Comparison of ENCODE assay signal across 8 mouse cellular contexts in the genomic region with DNA sequence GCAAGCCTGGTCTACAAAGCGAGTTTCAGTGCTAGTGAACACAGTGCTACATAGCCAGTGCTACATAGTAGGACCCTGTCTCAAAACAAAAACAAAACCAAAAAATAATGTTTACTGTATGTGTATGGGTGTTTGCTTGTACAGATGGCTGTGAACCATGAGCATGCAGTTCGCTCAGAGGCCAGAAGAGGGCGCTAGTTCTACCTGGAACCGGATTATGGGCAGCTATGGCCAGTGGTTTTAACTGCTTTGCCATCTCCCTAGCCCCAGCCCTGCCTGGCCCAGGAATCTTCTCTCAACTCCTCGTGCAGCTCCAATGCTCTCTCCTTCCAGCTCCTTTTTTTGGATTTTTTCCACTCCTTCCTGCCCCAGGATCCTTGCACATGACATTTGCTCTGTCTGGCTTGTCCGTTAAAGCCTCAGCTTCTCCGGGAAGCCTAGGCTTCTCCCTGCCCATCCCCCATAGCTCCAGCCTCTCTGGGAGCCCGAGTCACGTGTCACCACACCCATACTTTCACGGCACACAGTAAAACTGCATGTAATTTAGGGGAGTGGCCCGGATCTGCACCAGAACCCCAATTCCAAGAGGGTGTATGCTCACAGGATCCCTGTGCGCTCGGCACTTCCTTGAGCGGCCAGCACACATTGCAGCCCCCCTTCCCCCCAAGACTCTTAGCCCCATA. TPM values are rescaled to one million over a fixed set of nuclear protein-coding genes. Genes with fewer than 3 reads are reported as not detected.
DNase-seq lines count a peak whose midpoint lies in the region; ATAC-seq and TF ChIP-seq lines count a peak whose summit lies in the region.

No protein-coding gene starts in this region.

- peak; percentile 83 for TF ChIP-seq CTCF in G1E (IDR thresholded peaks at IDR 0.05; ENCODE audit: low read depth, low read length)
- TF ChIP-seq CTCF in intestine, postnatal 0 days (IDR thresholded peaks at IDR 0.05; ENCODE audit: low read depth): peak; percentile 74

- no peaks in the 10 kb centered on the region for H3K27me3 ChIP-seq in kidney, embryonic 16.5 days (ENCODE audit: insufficient read depth, low read length)
- H3K27me3 ChIP-seq in G1E (ENCODE audit: insufficient read depth, low read length): peaks cover 18% of the 10 kb centered on the region; the same call in 1 of the 2 replicates
- H3K27me3 ChIP-seq in intestine, postnatal 0 days (replicated peaks; ENCODE audit: control insufficient read depth, insufficient read depth, low read length): no peaks in the 10 kb centered on the region

- no peak for DNase-seq in kidney, adult 18-20 months
- peak; percentile 47 to 56 for DNase-seq in B cell, adult 2 months
- DNase-seq in G1E (ENCODE audit: low spot score): no peak
- no peak for DNase-seq in right cerebral cortex, postnatal 25 days
- no peak for DNase-seq in left cerebral cortex, adult 11 months (ENCODE audit: low spot score)

- H3K27ac ChIP-seq in kidney, embryonic 16.5 days (ENCODE audit: low read length): peak overlapping the region; percentile 85
- H3K27ac ChIP-seq in intestine, postnatal 0 days (ENCODE audit: low read depth, low read length): peak overlapping the region; percentile 77

- WGBS in kidney, embryonic 16.5 days: 76% methylated on average over 14 of the region's 14 CpGs
- WGBS in intestine, postnatal 0 days: 52% methylated on average over 14 of the region's 14 CpGs

- no peaks in the 10 kb centered on the region for H3K9me3 ChIP-seq in kidney, embryonic 16.5 days (ENCODE audit: low read length)
- H3K9me3 ChIP-seq in G1E (replicated peaks): 0 out of 2 replicates have a peak, but pooled peaks cover 3% of the 10 kb centered on the region
- H3K9me3 ChIP-seq in intestine, postnatal 0 days (ENCODE audit: control insufficient read depth): no peaks in the 10 kb centered on the region

- no peak for ATAC-seq in kidney, embryonic 16.5 days (ENCODE audit: low FRiP score, low TSS enrichment)
- peak; percentile 46; the same call in 1 of the 2 replicates for ATAC-seq in G1E (ENCODE audit: extremely low read depth, insufficient number of reproducible peaks, low FRiP score, poor library complexity, severe bottlenecking)
- ATAC-seq in intestine, postnatal 0 days: peak; percentile 63
- ATAC-seq in cerebellum, adult (ENCODE audit: insufficient number of reproducible peaks, low FRiP score, low TSS enrichment): no peak

- H3K4me1 ChIP-seq in kidney, embryonic 16.5 days (ENCODE audit: insufficient read depth, low read length): peaks cover 27% of the 10 kb centered on the region
- H3K4me1 ChIP-seq in G1E (ENCODE audit: insufficient read depth, low read depth, low read length): peaks cover 36% of the 10 kb centered on the region
- H3K4me1 ChIP-seq in intestine, postnatal 0 days (replicated peaks; ENCODE audit: control insufficient read depth, insufficient read depth, low read length): peaks cover 19% of the 10 kb centered on the region; the same call in 1 of the 2 replicates

- no peaks in the 10 kb centered on the region for H3K36me3 ChIP-seq in kidney, embryonic 16.5 days (ENCODE audit: insufficient read depth, low read length)
- no peaks in the 10 kb centered on the region for H3K36me3 ChIP-seq in G1E (replicated peaks)
- no peaks in the 10 kb centered on the region for H3K36me3 ChIP-seq in intestine, postnatal 0 days (ENCODE audit: control insufficient read depth, insufficient read depth)

- H3K4me3 ChIP-seq in kidney, embryonic 16.5 days (ENCODE audit: low read length): no peak overlapping the region
- H3K4me3 ChIP-seq in G1E (ENCODE audit: low read depth, low read length): no peak overlapping the region; the same call in 1 of the 2 replicates
- H3K4me3 ChIP-seq in intestine, postnatal 0 days (ENCODE audit: low read depth, low read length): no peak overlapping the region

- H3K9ac ChIP-seq in kidney, embryonic 16.5 days (replicated peaks; ENCODE audit: low read length): peak overlapping the region; percentile 51
- H3K9ac ChIP-seq in intestine, postnatal 0 days (ENCODE audit: low read depth, low read length): no peak overlapping the region

- H3K4me2 ChIP-seq in kidney, embryonic 16.5 days (replicated peaks; ENCODE audit: low read depth, low read length): no peak overlapping the region
- peak overlapping the region; percentile 24; the same call in 1 of the 2 replicates for H3K4me2 ChIP-seq in intestine, postnatal 0 days (replicated peaks; ENCODE audit: low read depth)

RNA-seq across cellular contexts. Expression of a gene that starts 9.2 kb away (rescaled TPM):
- 9.3 and 9.6 TPM in 2 replicates for polyA plus RNA-seq in kidney, embryonic 16.5 days (2015; fragmentation: Nextera tagmentation; extraction: Ambion mirVana)
- total RNA-seq in G1E (2014; fragmentation: Nextera tagmentation) (2.7 and 3.2 TPM in 2 replicates), G1E (2017) (6.9 and 7.1 TPM in 2 replicates)
- 4.7 and 4.9 TPM in 2 replicates for polyA plus RNA-seq in G1E (2012)
- polyA plus RNA-seq in intestine, postnatal 0 days (2015; fragmentation: Nextera tagmentation; extraction: Ambion mirVana): 6.1 and 7.2 TPM in 2 replicates

RNA-seq across cellular contexts. Expression of a gene that starts 19.1 kb away (rescaled TPM):
- polyA plus RNA-seq in kidney, embryonic 16.5 days (2015; fragmentation: Nextera tagmentation; extraction: Ambion mirVana): 7.4 and 9.5 TPM in 2 replicates
- total RNA-seq in G1E (2014; fragmentation: Nextera tagmentation) (231 and 242 TPM in 2 replicates), G1E (2017) (57.5 and 64.5 TPM in 2 replicates)
- 222 and 227 TPM in 2 replicates for polyA plus RNA-seq in G1E (2012)
- 18.1 and 18.2 TPM in 2 replicates for polyA plus RNA-seq in intestine, postnatal 0 days (2015; fragmentation: Nextera tagmentation; extraction: Ambion mirVana)

Comparison
In these comparisons a context has a peak if more than half of its experiments do, and no peak if none do; other contexts are left out.
1. ATAC-seq: peak in G1E (single experiment) and intestine, postnatal 0 days (single experiment); none in kidney, embryonic 16.5 days (single experiment) and cerebellum, adult (single experiment).
2. DNase-seq: peak in B cell, adult 2 months (2 of 2); none in kidney, adult 18-20 months (single experiment), G1E (single experiment), right cerebral cortex, postnatal 25 days (single experiment) and left cerebral cortex, adult 11 months (single experiment).
3. RNA of a gene that starts 19.1 kb away (polyA plus RNA-seq): 222 to 227 TPM in G1E; 18.1 to 18.2 TPM in intestine, postnatal 0 days and 7.4 to 9.5 TPM in kidney, embryonic 16.5 days; every median in the first group is over 10 times any median in the second.